Mouse (Mus musculus) ovary, adult 10 weeks (tissue): ENCODE results near the gene Gm13539. TPM values are rescaled to one million over a fixed set of nuclear protein-coding genes. Genes with fewer than 3 reads are reported as not detected.

ENCODE experiments used
- polyA plus RNA-seq: library from polyadenylated mRNA; stranded (reverse); fragments of 350-450 nt; fragmentation: Illumina TruSeq; extraction: RNeasy Lipid Tissue Mini Kit (QIAGEN cat#74804); gene quantifications from one replicate; pipeline ENCODE4 v1.2.3, GENCODE M21; 2014

Gene Gm13539
- polyA plus RNA-seq: not detected

DNA sequence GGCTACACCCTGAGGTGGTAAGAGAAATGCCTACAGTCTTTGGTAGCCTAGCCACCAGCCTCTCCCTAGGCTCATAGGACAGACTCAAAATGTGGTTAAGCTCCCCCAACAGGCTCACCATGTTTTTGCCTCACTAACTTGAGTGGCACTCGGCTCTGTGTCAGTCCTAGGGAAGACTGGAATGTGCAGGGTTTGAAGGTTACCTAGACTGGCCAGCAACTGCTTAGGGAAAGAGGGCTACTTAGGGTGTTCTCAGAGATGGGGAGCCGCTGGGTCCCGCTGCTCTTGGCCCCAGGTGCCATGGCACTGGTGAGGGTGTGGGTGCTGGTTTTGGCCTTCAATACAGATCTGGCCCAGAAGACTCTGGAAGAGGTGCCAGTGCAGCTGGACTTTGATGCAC, at the start of gene Gm13539:
TSS of gene Gm13539 (plus strand) at position 301 of the 400 bp plus-strand sequence.

DNA sequence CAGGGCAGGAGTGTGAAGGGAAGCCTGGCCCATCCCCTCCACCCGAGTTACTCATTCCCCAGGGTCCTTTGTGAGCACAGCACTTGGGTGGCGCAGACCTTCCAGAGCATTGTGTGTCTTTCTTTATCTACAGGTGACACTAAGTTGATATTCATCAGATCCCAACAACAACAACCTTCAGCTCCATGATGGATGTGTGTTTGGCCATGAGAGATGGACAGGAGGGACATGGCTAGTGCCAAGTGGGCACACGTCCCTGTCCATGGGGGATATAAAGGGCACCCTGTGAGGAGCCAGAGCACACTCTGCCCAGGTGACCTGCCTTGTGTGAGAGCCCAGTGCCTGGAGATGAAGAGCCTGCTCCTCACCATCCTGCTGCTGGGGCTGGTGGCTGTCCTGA, 45.3 kb upstream of the Gm13539 start, which contains the start of gene Obp2b:
TSS of gene Obp2b (plus strand) at position 301 of the 400 bp plus-strand sequence.

DNA sequence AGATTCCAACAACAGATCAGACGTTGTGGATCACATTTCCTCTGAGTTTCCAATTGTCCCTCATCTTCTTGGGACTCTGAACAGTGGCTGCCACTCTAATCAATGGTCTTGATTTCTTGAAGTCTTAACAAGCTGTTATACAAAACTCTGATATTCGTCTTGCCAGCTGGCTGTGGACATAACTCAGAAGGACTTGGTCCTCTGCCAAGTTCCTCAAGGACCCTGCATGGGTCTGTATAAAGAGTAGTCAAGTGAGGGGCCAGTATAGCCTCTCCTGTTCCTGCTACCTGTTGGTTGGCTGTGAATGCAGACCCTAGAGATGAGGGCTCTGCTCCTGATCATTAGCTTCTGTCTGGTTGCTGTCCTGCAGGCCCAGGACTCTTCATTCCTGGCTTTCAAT, 16.8 kb upstream of the Gm13539 start, which contains the start of gene Lcn3:
TSS of gene Lcn3 (plus strand) at position 301 of the 400 bp plus-strand sequence.

DNA sequence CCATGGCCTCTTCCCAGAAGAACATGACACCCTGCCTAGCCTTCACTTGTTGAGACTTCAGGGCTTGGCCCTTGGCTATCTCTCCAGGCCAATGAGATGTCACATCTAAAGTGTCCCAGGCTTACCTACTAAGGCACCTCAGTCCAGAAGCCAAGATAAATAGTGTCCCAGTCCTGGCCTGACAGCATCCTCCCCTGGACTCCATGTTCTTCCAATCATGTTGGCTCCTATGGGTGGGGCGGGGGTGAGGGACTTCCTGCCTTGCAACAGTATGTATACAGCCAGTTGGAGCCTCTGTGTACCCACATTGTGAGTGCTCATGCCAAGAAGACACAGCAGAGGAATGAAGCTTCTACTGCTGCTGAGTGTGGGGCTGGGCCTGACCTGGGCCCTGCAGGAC, 5.3 kb upstream of the Gm13539 start, which contains the start of gene Lcn11:
TSS of gene Lcn11 (plus strand) at position 301 of the 400 bp plus-strand sequence.

DNA sequence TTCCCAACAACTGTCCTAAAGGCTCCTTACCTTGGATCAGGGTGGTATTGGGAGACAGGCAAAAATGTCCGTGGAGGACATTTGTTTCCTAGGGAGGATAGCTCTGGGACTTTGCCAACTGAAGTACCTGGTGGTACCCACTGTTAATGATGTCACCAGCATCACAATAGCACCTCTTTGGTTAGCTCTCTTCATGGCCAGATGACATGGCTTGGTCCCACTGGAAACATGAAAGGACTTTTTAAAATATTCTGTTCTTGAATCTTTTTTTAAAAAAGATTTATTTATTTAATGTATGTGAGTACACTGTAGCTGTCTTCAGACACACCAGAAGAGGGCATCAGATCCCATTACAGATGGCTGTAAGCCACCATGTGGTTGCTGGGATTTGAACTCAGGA, 33.7 kb downstream of the Gm13539 start, which contains the start of gene Glt6d1:
TSS of gene Glt6d1 (minus strand) at position 101 of the 400 bp plus-strand sequence.

DNA sequence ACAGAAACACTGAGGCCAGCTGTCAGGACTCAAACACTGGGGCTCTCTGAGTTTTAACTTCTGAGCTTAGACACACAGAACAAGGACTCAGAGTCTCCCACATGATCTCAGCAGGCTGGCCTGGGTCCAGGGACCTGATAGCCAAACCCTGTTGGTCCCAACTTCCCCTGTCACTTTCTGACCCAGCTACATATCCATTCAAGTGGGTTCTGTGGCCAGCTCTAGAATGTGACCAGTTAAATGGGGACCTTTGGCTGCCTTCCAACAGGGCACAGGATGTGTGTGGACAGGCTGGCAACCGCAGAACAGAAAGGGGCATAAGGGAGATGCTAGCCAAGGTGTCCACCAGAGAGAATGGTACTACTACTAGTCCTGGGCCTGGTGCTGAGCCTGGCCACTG, 40.7 kb downstream of the Gm13539 start, which contains the start of gene Lcn9:
TSS of gene Lcn9 (plus strand) at position 348 of the 400 bp plus-strand sequence.

Other genes starting within 250 kb of the Gm13539 start
- gene Traf2, start 235.3 kb upstream of the Gm13539 start, polyA plus RNA-seq: 0.66 TPM
- 2.4 TPM for gene Edf1, start 224.4 kb upstream of the Gm13539 start, polyA plus RNA-seq
- gene Mamdc4, start 207.4 kb upstream of the Gm13539 start, polyA plus RNA-seq: not detected
- 1.1 TPM for gene Phpt1, start 207.0 kb upstream of the Gm13539 start, polyA plus RNA-seq
- not detected for gene Ajm1, start 200.5 kb upstream of the Gm13539 start, polyA plus RNA-seq
- gene Rabl6, start 173.7 kb upstream of the Gm13539 start, polyA plus RNA-seq: 65.4 TPM
- not detected for gene Ccdc183, start 164.6 kb upstream of the Gm13539 start, polyA plus RNA-seq
- 1.2 TPM for gene Tmem141, start 160.3 kb upstream of the Gm13539 start, polyA plus RNA-seq
- gene Fcna, start 154.2 kb upstream of the Gm13539 start, polyA plus RNA-seq: 0.66 TPM
- not detected for gene Lcn8, start 129.1 kb upstream of the Gm13539 start, polyA plus RNA-seq
- gene Lcn5, start 124.3 kb upstream of the Gm13539 start, polyA plus RNA-seq: not detected
- not detected for gene Lcn6, start 105.5 kb upstream of the Gm13539 start, polyA plus RNA-seq
- not detected for gene Lcn10, start 99.5 kb upstream of the Gm13539 start, polyA plus RNA-seq
- not detected for gene Obp2a, start 82.2 kb upstream of the Gm13539 start, polyA plus RNA-seq
- 17.9 TPM for gene Bmyc, start 75.5 kb upstream of the Gm13539 start, polyA plus RNA-seq
- gene Obp2b, start 45.2 kb upstream of the Gm13539 start, polyA plus RNA-seq: not detected
- not detected for gene Lcn3, start 16.7 kb upstream of the Gm13539 start, polyA plus RNA-seq
- gene Lcn11, start 5.2 kb upstream of the Gm13539 start, polyA plus RNA-seq: not detected
- gene Glt6d1, start 33.6 kb downstream of the Gm13539 start, polyA plus RNA-seq: not detected
- gene Lcn9, start 40.9 kb downstream of the Gm13539 start, polyA plus RNA-seq: not detected
- gene Sohlh1, start 65.0 kb downstream of the Gm13539 start, polyA plus RNA-seq: not detected
- gene Kcnt1, start 81.5 kb downstream of the Gm13539 start, polyA plus RNA-seq: 0.60 TPM
- 32.8 TPM for gene Camsap1, start 201.0 kb downstream of the Gm13539 start, polyA plus RNA-seq
- 23.1 TPM for gene Ubac1, start 239.5 kb downstream of the Gm13539 start, polyA plus RNA-seq